Mouse (Mus musculus) left cerebral cortex, adult 8-10 months (tissue): ENCODE data around the gene Shc3. TPM values are rescaled to one million over a fixed set of nuclear protein-coding genes. Genes with fewer than 3 reads are reported as not detected.

ENCODE experiments used
- DNase-seq, 2 experiments: peaks; one replicate each; pipeline ENCODE4 v3.0.0; 2022; ENCODE audit warnings: low spot score in 2 of 2
- total RNA-seq, 4 experiments: library from RNA; stranded (reverse); gene quantifications; 2 replicates each; pipeline ENCODE4 v1.2.4; 2022

The Shc3 gene
- total RNA-seq, 4 experiments from 2014 or later = 153 to 205 (median 182) TPM

- no peak for DNase-seq
These were observed 184.3 kb downstream of the Shc3 start for GRCm38 (mm10) chr13:51384899-51385298.

GRCm38 (mm10) chr13:51381498-51381897 is 187.7 kb downstream of the Shc3 start:
- no peak for DNase-seq

Other genes with a start within 250 kb of the Shc3 start
- 1 to 10 TPM; 5.3 to 7.1 (median 6.3) TPM for gene S1pr3, start 160.8 kb downstream of the Shc3 start, total RNA-seq
- gene Cks2, start 75.8 kb upstream of the Shc3 start, total RNA-seq = 1 to 10 TPM; 1.5 to 4.0 (median 3.0) TPM
- gene Secisbp2, start 82.3 kb upstream of the Shc3 start, total RNA-seq = 10 to 100 TPM; 16.8 to 18.7 (median 17.9) TPM
- gene Sema4d, start 224.3 kb upstream of the Shc3 start, total RNA-seq = 10 to 100 TPM; 71.1 to 80.0 (median 75.5) TPM